Mouse (Mus musculus) testis, adult 2 months (tissue): ENCODE results near the gene Gm49405. TPM values are rescaled to one million over a fixed set of nuclear protein-coding genes. Genes with fewer than 3 reads are reported as not detected.

ENCODE experiments used
- H3K27ac ChIP-seq: fragments of 200-500 bp; 2 replicates; pipeline ENCODE4 v1.5.1; 2012; ENCODE audit warnings: low read depth, low read length; ENCODE audit not compliant: control insufficient read depth, insufficient read depth
- H3K27me3 ChIP-seq: fragments of 200-500 bp; 2 replicates; pipeline ENCODE4 v1.6.1; 2012; ENCODE audit warnings: mild to moderate bottlenecking, low read length, moderate library complexity; ENCODE audit not compliant: control insufficient read depth, insufficient read depth
- H3K36me3 ChIP-seq: fragments of 200-500 bp; 2 replicates; pipeline ENCODE4 v1.6.1; 2012; ENCODE audit warnings: mild to moderate bottlenecking, low read length; ENCODE audit not compliant: control insufficient read depth, insufficient read depth
- H3K4me1 ChIP-seq: fragments of 200-500 bp; 2 replicates; pipeline ENCODE4 v1.6.1; 2012; ENCODE audit warnings: low read length; ENCODE audit not compliant: control insufficient read depth, insufficient read depth
- H3K4me3 ChIP-seq: fragments of 200-500 bp; 2 replicates; pipeline ENCODE4 v1.5.1; 2012; ENCODE audit warnings: low read depth, mild to moderate bottlenecking, low read length, moderate library complexity, mixed read lengths; ENCODE audit not compliant: control insufficient read depth
- CTCF ChIP-seq: fragments of 200-500 bp; IDR thresholded peaks from 2 replicates; pipeline ENCODE4 v1.5.1; 2012; ENCODE audit warnings: low read depth, mild to moderate bottlenecking, inconsistent platforms, low read length, moderate library complexity; ENCODE audit not compliant: control insufficient read depth, insufficient read depth, insufficient replicate concordance
- POLR2A ChIP-seq: fragments of 200-500 bp; IDR thresholded peaks from 2 replicates; pipeline ENCODE4 v1.6.1; 2012; ENCODE audit warnings: low read depth, mild to moderate bottlenecking, inconsistent platforms, low read length, moderate library complexity; ENCODE audit not compliant: control insufficient read depth
- polyA plus RNA-seq: library from polyadenylated mRNA; depleted of rRNA; stranded (reverse); fragments of >200 nt; gene quantifications from 2 replicates; pipeline ENCODE4 v1.2.3, GENCODE M21; 2012

Gene Gm49405
- polyA plus RNA-seq, 1 experiment = 0.48 TPM

DNA sequence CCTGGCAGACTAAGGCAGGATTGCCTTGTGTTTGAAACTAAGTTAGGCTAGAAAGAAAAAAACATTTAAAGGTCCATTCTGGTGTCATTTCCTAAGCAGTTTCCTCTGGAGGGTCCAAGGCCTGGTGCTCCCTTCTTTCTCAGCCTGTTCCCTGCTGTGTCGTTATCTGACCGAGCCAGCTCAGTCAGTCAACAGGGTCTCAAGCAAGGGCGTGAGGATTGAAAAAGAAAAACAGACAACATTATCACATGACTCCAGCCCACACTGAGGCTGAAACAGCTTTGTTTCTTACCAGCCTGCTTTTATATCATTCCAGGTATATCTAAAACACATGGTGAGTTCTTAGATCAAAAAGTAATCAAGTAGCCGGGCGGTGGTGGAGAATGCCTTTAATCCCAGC is 15.2 kb downstream of the Gm49405 start:
- Histone ChIP-seq H3K36me3 (no peaks in the 10 kb centered on the region), H3K27me3 (no peaks in the 10 kb centered on the region), H3K4me1 (peaks cover 7% of the 10 kb centered on the region), H3K4me3 (no peak overlapping the region), H3K27ac (no peak overlapping the region)
- TF ChIP-seq POLR2A = no peak
- no peak for TF ChIP-seq CTCF

DNA sequence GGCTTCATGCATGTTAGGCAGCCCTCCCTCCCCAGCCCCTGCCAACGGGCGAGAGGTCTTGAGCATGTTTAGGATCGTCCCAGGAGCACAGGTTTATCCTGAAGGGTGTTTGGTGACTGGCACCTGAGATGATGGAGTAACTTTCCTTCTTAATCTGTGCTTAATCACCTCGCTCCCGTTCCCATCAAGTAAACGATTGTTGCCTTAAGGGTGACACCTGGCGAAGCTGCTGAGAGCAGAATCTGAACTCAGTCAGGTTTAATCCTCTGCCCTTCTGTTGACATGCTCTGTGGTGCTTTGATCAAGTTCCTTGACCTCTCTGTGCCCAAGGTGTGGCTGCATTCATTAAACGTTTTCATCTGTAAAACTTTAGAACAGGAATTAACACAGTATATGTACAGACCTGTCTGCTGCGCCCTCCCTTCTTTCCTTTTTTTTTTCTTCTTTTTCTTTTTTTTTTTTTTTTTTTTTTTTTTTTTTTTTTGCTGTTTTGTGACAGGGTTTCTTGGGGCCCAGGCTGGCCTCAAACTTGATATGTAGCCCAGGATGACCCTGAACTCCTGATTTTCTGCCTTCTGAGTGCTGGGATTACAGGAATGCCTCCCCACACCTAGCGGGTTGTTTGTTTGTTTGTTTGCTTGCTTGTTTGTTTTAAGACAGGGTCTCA is 17.6 kb downstream of the Gm49405 start:
- Histone ChIP-seq H3K4me1 (peaks cover 1% of the 10 kb centered on the region), H3K36me3 (no peaks in the 10 kb centered on the region), H3K4me3 (no peak overlapping the region), H3K27me3 (no peaks in the 10 kb centered on the region), H3K27ac (peak overlapping the region; percentile 57)
- TF ChIP-seq POLR2A (no peak), CTCF (no peak)

GRCm38 (mm10) chr19:4018743-4019583 is 18.5 kb downstream of the Gm49405 start:
- H3K4me1 ChIP-seq = no peaks in the 10 kb centered on the region
- no peaks in the 10 kb centered on the region for H3K36me3 ChIP-seq
- peak overlapping the region; percentile 15; the same call in 1 of the 2 replicates for H3K27ac ChIP-seq
- no peak overlapping the region for H3K4me3 ChIP-seq
- peak; percentile 55 for TF ChIP-seq CTCF
- no peak for TF ChIP-seq POLR2A
- no peaks in the 10 kb centered on the region for H3K27me3 ChIP-seq

DNA sequence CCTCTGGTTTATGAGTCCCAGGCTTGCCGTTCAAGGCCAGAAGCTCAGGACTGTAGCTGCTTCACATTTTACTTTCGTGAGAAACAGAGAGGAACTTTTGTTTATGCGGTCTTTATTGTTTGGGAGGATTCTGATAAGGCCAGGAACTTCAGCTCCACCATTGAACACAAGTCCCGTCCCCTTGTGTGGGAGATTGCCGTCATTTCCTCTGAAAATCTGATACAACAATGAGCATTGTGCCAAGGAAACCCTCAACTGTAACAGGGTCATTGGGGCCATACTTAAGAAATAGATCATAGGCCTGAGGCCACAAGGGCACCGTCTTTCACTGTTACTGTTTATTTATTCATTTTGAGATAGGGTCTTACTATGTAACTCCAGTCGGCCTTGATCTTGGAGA is 22.8 kb downstream of the Gm49405 start:
- H3K27me3 ChIP-seq = no peaks in the 10 kb centered on the region
- no peaks in the 10 kb centered on the region for H3K4me1 ChIP-seq
- TF ChIP-seq CTCF (no peak), POLR2A (no peak)
- H3K4me3 ChIP-seq = no peak overlapping the region
- H3K36me3 ChIP-seq = no peaks in the 10 kb centered on the region
- H3K27ac ChIP-seq = no peak overlapping the region

DNA sequence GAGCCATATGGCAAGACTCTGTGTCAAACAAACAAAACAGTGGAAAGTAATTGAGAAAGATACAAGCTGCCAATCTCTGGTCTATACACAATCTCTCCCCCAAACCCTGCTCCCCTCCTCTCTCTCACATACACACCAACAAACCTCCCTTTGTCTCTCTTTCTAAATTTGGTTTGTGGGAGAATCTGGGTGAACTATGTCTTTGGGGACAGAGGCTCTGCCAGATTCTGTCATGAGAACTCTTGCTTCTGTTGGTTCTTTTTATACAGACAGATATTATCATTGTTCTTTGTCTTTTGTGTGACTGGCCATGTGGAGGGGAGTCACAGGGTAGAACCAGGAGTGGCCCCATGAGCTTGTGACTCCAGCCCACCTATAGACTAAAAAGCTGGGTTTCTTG is 27.1 kb downstream of the Gm49405 start:
- Histone ChIP-seq H3K4me1 (peaks cover 1% of the 10 kb centered on the region; the same call in 1 of the 2 replicates), H3K27ac (0 out of 2 replicates have a peak overlapping the region, but pooled peaks have one; percentile 42), H3K36me3 (no peaks in the 10 kb centered on the region), H3K4me3 (no peak overlapping the region), H3K27me3 (no peaks in the 10 kb centered on the region)
- TF ChIP-seq CTCF = no peak
- no peak for TF ChIP-seq POLR2A

DNA sequence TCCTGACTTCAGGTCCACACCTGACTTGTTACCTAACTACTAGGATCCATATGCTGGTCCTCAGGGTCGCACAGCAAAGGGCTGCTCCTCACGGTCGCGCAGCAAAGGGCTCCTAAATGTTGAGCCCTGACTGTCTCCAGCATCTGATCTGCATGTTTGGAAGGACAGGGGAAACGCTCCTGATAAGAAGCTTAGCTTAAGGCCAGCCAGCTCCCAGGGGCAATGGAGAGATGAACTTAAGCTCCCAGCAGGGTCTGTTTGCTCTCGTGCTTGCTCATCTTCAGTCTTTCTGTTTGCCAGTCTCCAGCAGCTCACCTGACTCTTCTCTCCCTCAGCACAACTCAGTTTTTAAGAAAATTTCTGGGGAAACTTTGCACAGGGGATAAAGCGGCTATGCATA is 32.2 kb downstream of the Gm49405 start:
- no peak overlapping the region for H3K27ac ChIP-seq
- TF ChIP-seq POLR2A = no peak
- TF ChIP-seq CTCF = no peak
- H3K36me3 ChIP-seq = no peaks in the 10 kb centered on the region
- H3K27me3 ChIP-seq = no peaks in the 10 kb centered on the region
- no peak overlapping the region for H3K4me3 ChIP-seq
- H3K4me1 ChIP-seq = peaks cover 5% of the 10 kb centered on the region; the same call in 1 of the 2 replicates

GRCm38 (mm10) chr19:4033298-4033697 is 32.9 kb downstream of the Gm49405 start:
- H3K27ac ChIP-seq = peak overlapping the region; percentile 13; the same call in 1 of the 2 replicates
- H3K4me3 ChIP-seq = no peak overlapping the region
- no peaks in the 10 kb centered on the region for H3K27me3 ChIP-seq
- H3K4me1 ChIP-seq = peaks cover 7% of the 10 kb centered on the region; the same call in 1 of the 2 replicates
- no peak for TF ChIP-seq CTCF
- no peak for TF ChIP-seq POLR2A
- H3K36me3 ChIP-seq = no peaks in the 10 kb centered on the region
